Mouse (Mus musculus) G1E (cell line): ENCODE data around the gene Cdc14b.

Experiments
- CTCF ChIP-seq: IDR thresholded peaks from 2 replicates; pipeline ENCODE4 v1.5.1; 2012; ENCODE audit warnings: low read depth, low read length, inconsistent platforms, mixed read lengths
- GATA1 ChIP-seq: IDR thresholded peaks from 2 replicates; pipeline ENCODE4 v1.6.1; 2012; ENCODE audit warnings: borderline replicate concordance, low read length, inconsistent platforms, mixed read lengths
- TAL1 ChIP-seq: conservative IDR thresholded peaks from 2 replicates; pipeline ENCODE4 v1.6.1; 2012; ENCODE audit warnings: low read depth, low read length, inconsistent platforms, mixed read lengths

DNA sequence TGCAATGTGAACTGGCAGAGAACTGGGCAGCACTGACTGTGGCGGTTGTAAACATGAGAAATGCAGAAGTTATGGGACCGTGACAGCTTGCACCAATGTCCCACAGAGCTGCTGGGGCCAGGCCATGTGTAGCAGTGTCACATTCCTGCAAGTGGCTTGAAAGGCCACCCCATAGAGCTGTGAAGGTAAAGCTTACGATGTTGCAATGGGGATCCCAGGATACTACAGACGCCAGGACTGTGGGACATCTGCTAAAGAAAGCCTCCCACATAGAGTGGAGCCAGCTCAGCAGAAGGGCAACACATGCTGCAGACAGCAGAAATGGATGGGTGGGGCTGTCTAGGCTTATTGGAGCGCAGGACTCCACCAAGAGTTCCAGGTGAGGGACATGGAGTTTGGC lies 32.4 kb upstream of the Cdc14b start:
- TF ChIP-seq CTCF (no peak), TAL1 (no peak), GATA1 (no peak)
